Mouse (Mus musculus) ES-E14 (cell line): ENCODE measurements around the gene Bmp10.

ENCODE experiments used
- CHD2 ChIP-seq: IDR thresholded peaks from 2 replicates; pipeline ENCODE4 v1.6.1; 2014; ENCODE audit warnings: mild to moderate bottlenecking, low read depth, low read length, inconsistent platforms
- HCFC1 ChIP-seq: IDR thresholded peaks from 2 replicates; pipeline ENCODE4 v1.6.1; 2012; ENCODE audit warnings: low read length, inconsistent platforms, borderline replicate concordance; ENCODE audit not compliant: insufficient read depth
- MAFK ChIP-seq: IDR thresholded peaks from 2 replicates; pipeline ENCODE4 v1.6.1; 2014; ENCODE audit warnings: mild to moderate bottlenecking, low read depth, low read length, inconsistent platforms; ENCODE audit not compliant: insufficient read depth
- ZC3H11A ChIP-seq: IDR thresholded peaks from 2 replicates; pipeline ENCODE4 v1.6.1; 2012; ENCODE audit warnings: low read depth, mild to moderate bottlenecking, inconsistent platforms, low read length, borderline replicate concordance
- ZNF384 ChIP-seq: IDR thresholded peaks from 2 replicates; pipeline ENCODE4 v1.6.1; 2012; ENCODE audit warnings: low read depth, low read length, inconsistent platforms

- TF ChIP-seq ZC3H11A (no peak), MAFK (0 out of 2 replicates have a peak, but pooled peaks have one; percentile 17), CHD2 (no peak), ZNF384 (peak; percentile 98), HCFC1 (no peak)
These were observed 42.6 kb upstream of the Bmp10 start for GRCm38 (mm10) chr6:87386203-87386602.
